Mouse (Mus musculus) stomach, embryonic 16.5 days (tissue): Measurements from ENCODE around the gene Phb. TPM values are rescaled to one million over a fixed set of nuclear protein-coding genes. Genes with fewer than 3 reads are reported as not detected.

ENCODE experiments used
- ATAC-seq: fragments of 200-750 bp; cut with Nextera tagmentation; 2 replicates; pipeline ENCODE4 v1.8.0; 2017; ENCODE audit warnings: moderate number of reproducible peaks, moderate TSS enrichment; ENCODE audit not compliant: insufficient read depth, low FRiP score
- H3K27ac ChIP-seq: fragments of 300-500 bp; sonication (generic); 2 replicates; pipeline ENCODE4 v1.5.1; 2014; ENCODE audit warnings: low read length
- H3K27me3 ChIP-seq: fragments of 300-500 bp; sonication (generic); 2 replicates; pipeline ENCODE4 v1.6.1; 2014; ENCODE audit warnings: low read length, control low read depth, mixed read lengths; ENCODE audit not compliant: control insufficient read depth, insufficient read depth
- H3K36me3 ChIP-seq: fragments of 300-500 bp; sonication (generic); 2 replicates; pipeline ENCODE4 v1.6.1; 2014; ENCODE audit warnings: low read length; ENCODE audit not compliant: control insufficient read depth, insufficient read depth
- H3K4me1 ChIP-seq: fragments of 300-500 bp; sonication (generic); 2 replicates; pipeline ENCODE4 v1.6.1; 2014; ENCODE audit warnings: low read length, control low read depth, mixed read lengths; ENCODE audit not compliant: control insufficient read depth, insufficient read depth
- H3K4me2 ChIP-seq: fragments of 300-500 bp; sonication (generic); 2 replicates; pipeline ENCODE4 v1.6.1; 2014; ENCODE audit warnings: low read depth, low read length, mixed read lengths
- H3K4me3 ChIP-seq: fragments of 300-500 bp; sonication (generic); replicated peaks from 2 replicates; pipeline ENCODE4 v1.5.1; 2014; ENCODE audit warnings: mild to moderate bottlenecking, low read length
- H3K9ac ChIP-seq: fragments of 300-500 bp; sonication (generic); 2 replicates; pipeline ENCODE4 v1.6.1; 2014; ENCODE audit warnings: low read length
- H3K9me3 ChIP-seq: fragments of 300-500 bp; sonication (generic); replicated peaks from 2 replicates; pipeline ENCODE4 v1.6.1; 2016; ENCODE audit warnings: low read length, control low read depth; ENCODE audit not compliant: control insufficient read depth
- WGBS: fragments of 180-500 bp; shearing (Covaris S2); extraction: QIAGEN DNeasy Blood & Tissue Kit; methylation state at CpG from one replicate; pipeline ENCODE4 v1.1.7; 2014; 5-methylcytosine and 5-hydroxymethylcytosine counted together
- polyA plus RNA-seq: library from polyadenylated mRNA; unstranded; fragments of >200 nt; fragmentation: Nextera tagmentation; extraction: Ambion mirVana; gene quantifications from 2 replicates; pipeline ENCODE4 v1.2.1, GENCODE M21; 2015

Gene Phb
- polyA plus RNA-seq, 1 experiment from 2014 or later = 221 TPM

DNA sequence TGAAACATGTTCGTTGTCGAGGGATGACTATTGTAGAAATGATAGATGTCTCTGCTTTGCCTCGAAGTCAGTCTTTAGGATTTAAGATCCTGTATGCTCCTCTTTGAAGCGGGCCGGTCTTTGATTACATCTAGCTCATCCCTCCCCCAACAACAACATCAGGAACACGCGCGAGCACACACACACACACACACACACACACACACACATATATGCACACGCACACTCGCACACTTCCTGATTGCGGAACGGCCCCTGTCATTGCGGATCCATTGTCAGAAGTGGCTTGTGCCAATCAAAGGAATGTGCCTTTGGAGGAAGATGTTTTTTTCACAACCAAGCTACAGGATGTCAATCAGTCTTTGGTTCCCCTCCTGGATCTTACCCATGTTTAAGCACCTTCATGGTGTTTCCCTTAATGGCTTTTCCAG is 47.1 kb downstream of the Phb start:
- WGBS = under 1% methylated on average over 13 of the region's 13 CpGs
- Histone ChIP-seq H3K4me2 (peak overlapping the region; percentile 92), H3K9ac (peak overlapping the region; percentile 96), H3K4me3 (peak overlapping the region; percentile 65), H3K4me1 (peaks cover 19% of the 10 kb centered on the region), H3K27ac (peak overlapping the region; percentile 97), H3K36me3 (no peaks in the 10 kb centered on the region), H3K9me3 (no peaks in the 10 kb centered on the region), H3K27me3 (no peaks in the 10 kb centered on the region)
- no peak for ATAC-seq

GRCm38 (mm10) chr11:95714411-95714810 is 47.7 kb downstream of the Phb start:
- no peak for ATAC-seq

DNA sequence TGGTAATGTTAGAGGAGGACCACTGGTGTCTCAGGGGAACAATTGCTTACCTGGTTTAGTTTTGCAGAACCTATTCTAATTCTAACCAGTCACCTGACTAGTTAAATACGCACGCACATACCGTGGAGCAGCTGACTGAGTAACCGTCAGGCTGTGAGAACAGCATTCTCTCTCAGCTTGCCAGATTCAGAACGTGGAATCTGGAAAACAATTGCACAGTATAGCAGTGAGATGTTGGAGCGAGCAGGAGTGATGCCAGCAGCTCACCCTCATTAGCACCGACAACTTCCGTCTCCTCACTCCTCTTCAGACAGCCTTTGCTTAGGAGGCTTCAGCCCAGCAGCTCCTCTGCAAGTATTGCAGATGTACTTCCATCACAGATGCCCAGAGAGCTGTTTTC is 49.4 kb downstream of the Phb start:
- no peak overlapping the region for H3K27ac ChIP-seq
- no peak overlapping the region for H3K4me3 ChIP-seq
- no peaks in the 10 kb centered on the region for H3K9me3 ChIP-seq
- H3K27me3 ChIP-seq = no peaks in the 10 kb centered on the region
- WGBS = 59% methylated on average over 8 of the region's 8 CpGs
- no peak overlapping the region for H3K4me2 ChIP-seq
- no peak overlapping the region for H3K9ac ChIP-seq
- peaks cover 19% of the 10 kb centered on the region for H3K4me1 ChIP-seq
- H3K36me3 ChIP-seq = no peaks in the 10 kb centered on the region
- ATAC-seq = no peak

More at GRCm38 (mm10) chr11:95714411-95714810, 47.7 kb downstream of the Phb start:
- Histone ChIP-seq H3K4me3 (peak overlapping the region; percentile 65), H3K4me1 (peaks cover 19% of the 10 kb centered on the region), H3K4me2 (peak overlapping the region; percentile 92), H3K9ac (peak overlapping the region; percentile 96), H3K9me3 (no peaks in the 10 kb centered on the region), H3K27me3 (no peaks in the 10 kb centered on the region), H3K27ac (no peak overlapping the region), H3K36me3 (no peaks in the 10 kb centered on the region)
- WGBS = 25% methylated on average over 7 of the region's 7 CpGs

DNA sequence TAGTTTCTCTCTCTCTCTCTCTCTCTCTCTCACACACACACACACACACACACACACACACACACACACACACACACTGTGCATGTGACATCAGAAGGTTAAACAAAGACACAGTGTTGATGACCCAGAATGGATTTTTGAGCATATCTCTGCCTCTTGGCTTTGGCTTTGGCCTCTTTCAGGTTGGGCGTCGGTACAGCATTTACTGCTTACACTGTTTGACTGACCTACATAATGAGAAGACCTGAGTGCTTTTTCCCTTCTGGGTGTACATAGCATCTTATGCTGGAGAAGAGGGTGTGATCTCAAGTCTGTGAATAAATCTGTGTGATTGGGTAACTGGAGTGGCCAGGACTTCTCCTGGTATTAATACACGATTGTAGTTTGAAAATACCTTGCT is 52.6 kb downstream of the Phb start:
- Histone ChIP-seq H3K4me3 (no peak overlapping the region), H3K27me3 (no peaks in the 10 kb centered on the region), H3K27ac (no peak overlapping the region), H3K9me3 (no peaks in the 10 kb centered on the region), H3K9ac (no peak overlapping the region), H3K4me1 (peaks cover 12% of the 10 kb centered on the region), H3K36me3 (no peaks in the 10 kb centered on the region), H3K4me2 (no peak overlapping the region)
- ATAC-seq = no peak
- WGBS = 73% methylated on average over 3 of the region's 3 CpGs

DNA sequence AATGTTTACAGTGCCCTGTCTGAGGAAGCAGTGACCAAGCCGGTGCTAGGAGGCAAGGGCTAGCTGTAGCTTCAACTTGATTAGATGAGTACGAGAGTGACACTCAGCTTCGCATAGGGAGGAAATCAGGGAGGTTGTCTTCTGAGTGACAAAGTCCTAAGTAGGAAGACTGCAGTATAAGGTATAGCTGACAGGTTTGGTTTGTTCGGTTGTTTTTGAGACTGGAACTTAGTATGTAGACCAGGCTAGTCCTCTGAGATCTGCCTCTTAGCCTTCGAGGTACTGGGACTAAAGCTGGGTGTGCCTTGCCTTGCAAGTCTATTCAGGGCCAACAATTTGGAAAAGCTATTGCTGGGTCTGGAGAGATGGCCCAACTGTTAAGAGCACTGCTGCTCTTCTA is 56.5 kb downstream of the Phb start, which contains the start of gene B130006D01Rik:
TSS of gene B130006D01Rik (plus strand) at position 301 of the 400 bp plus-strand sequence.
- H3K27me3 ChIP-seq = no peaks in the 10 kb centered on the region
- ATAC-seq = no peak
- no peak within 1 kb of the TSS for H3K4me3 ChIP-seq
- no peak within 1 kb of the TSS for H3K4me2 ChIP-seq
- no peak within 1 kb of the TSS for H3K9ac ChIP-seq
- H3K27ac ChIP-seq = no peak within 1 kb of the TSS
- 89% methylated on average over 5 of the region's 5 CpGs for WGBS
- 0 out of 2 replicates have a peak, but pooled peaks cover 7% of the 10 kb centered on the region for H3K4me1 ChIP-seq
- no peaks in the 10 kb centered on the region for H3K9me3 ChIP-seq
- H3K36me3 ChIP-seq = no peaks in the 10 kb centered on the region

- no peak for ATAC-seq
- Histone ChIP-seq H3K9ac (no peak overlapping the region), H3K4me3 (no peak overlapping the region), H3K36me3 (no peaks in the 10 kb centered on the region), H3K27me3 (no peaks in the 10 kb centered on the region), H3K4me2 (no peak overlapping the region), H3K27ac (no peak overlapping the region), H3K4me1 (0 out of 2 replicates have a peak, but pooled peaks cover 7% of the 10 kb centered on the region), H3K9me3 (no peaks in the 10 kb centered on the region)
- WGBS = 84% methylated on average over 4 of the region's 4 CpGs
Observed at GRCm38 (mm10) chr11:95724466-95724865, 57.7 kb downstream of the Phb start.

DNA sequence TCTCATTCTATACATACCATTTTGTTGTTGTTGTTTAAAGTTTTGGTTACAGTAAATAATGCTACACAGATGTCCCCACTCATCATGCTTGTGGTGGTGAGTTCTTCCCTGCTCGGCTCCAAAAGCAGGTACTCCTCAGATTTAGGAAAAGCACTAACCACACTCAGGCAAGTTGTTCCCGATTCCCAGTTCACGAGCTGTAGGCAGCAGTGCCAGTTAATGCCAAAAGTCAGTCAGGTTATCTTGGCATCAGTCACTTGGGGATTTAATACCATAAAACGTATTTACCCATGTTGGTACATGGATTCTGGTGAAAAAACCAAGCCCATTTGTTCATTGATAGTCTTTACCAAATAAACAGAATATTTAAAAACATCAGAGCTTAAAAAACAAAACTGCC is 59.4 kb downstream of the Phb start:
- Histone ChIP-seq H3K9ac (no peak overlapping the region), H3K4me3 (no peak overlapping the region), H3K4me2 (no peak overlapping the region), H3K27me3 (no peaks in the 10 kb centered on the region), H3K36me3 (no peaks in the 10 kb centered on the region), H3K27ac (no peak overlapping the region), H3K4me1 (0 out of 2 replicates have a peak, but pooled peaks cover 7% of the 10 kb centered on the region), H3K9me3 (no peaks in the 10 kb centered on the region)
- WGBS = 68% methylated on average over 4 of the region's 4 CpGs
- ATAC-seq = no peak

DNA sequence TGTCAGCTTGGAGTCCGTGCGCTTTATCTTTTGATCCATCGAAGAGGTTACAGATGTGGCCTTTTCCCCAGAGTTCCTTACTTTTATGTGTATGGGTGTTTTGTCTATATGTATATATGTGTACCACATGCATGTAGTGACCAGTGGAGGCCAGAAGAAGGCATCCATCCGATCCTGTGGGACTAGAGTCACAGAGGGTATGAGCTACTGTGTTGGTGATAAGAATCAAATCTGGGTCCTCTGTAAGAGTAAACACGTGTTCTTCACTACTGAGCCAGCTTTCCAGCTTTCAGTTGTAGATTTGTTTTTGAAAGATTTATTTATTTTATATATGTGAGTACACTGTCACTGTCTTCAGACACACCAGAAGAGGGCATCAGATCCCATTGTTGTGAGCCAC is 61.2 kb downstream of the Phb start:
- H3K9ac ChIP-seq = no peak overlapping the region
- H3K9me3 ChIP-seq = no peaks in the 10 kb centered on the region
- 85% methylated on average over 5 of the region's 5 CpGs for WGBS

GRCm38 (mm10) chr11:95728916-95729907 is 62.5 kb downstream of the Phb start:
- no peak overlapping the region for H3K27ac ChIP-seq
- 78% methylated on average over 12 of the region's 12 CpGs for WGBS
- H3K27me3 ChIP-seq = no peaks in the 10 kb centered on the region
- H3K4me1 ChIP-seq = 0 out of 2 replicates have a peak, but pooled peaks cover 7% of the 10 kb centered on the region
- H3K36me3 ChIP-seq = no peaks in the 10 kb centered on the region
- no peak for ATAC-seq
- H3K4me2 ChIP-seq = no peak overlapping the region
- H3K9me3 ChIP-seq = no peaks in the 10 kb centered on the region
- no peak overlapping the region for H3K4me3 ChIP-seq
- H3K9ac ChIP-seq = no peak overlapping the region

More for the DNA sequence above, 61.2 kb downstream of the Phb start:
- no peak for ATAC-seq
- Histone ChIP-seq H3K4me2 (no peak overlapping the region), H3K36me3 (no peaks in the 10 kb centered on the region), H3K27me3 (no peaks in the 10 kb centered on the region), H3K4me1 (0 out of 2 replicates have a peak, but pooled peaks cover 7% of the 10 kb centered on the region), H3K27ac (no peak overlapping the region), H3K4me3 (no peak overlapping the region)
